Mouse (Mus musculus) C2C12 (cell line): ENCODE data around the gene Dhrs7.

Experiments used
- CTCF ChIP-seq: IDR thresholded peaks from one replicate; pipeline ENCODE4 v1.5.1; 2011; ENCODE audit not compliant: control insufficient read depth, insufficient read depth, insufficient read length
- MAX ChIP-seq: IDR thresholded peaks from one replicate; pipeline ENCODE4 v1.6.1; 2011; ENCODE audit warnings: mild to moderate bottlenecking, control low read depth
- MYOG ChIP-seq: IDR thresholded peaks from one replicate; pipeline ENCODE4 v1.6.1; 2011; ENCODE audit not compliant: control insufficient read depth, insufficient read length; ENCODE audit errors: extremely low read depth
- USF1 ChIP-seq: IDR thresholded peaks from one replicate; pipeline ENCODE4 v1.6.1; 2011; ENCODE audit warnings: low read depth, mild to moderate bottlenecking, control low read depth, moderate library complexity

- no peak for TF ChIP-seq CTCF
- no peak for TF ChIP-seq MYOG
- no peak for TF ChIP-seq MAX
- no peak for TF ChIP-seq USF1
Observed at GRCm38 (mm10) chr12:72612053-72612452, 52.7 kb downstream of the Dhrs7 start.
